Mouse (Mus musculus) ES-E14 (cell line): ENCODE measurements around the gene Mmd.

Experiments
- CHD2 ChIP-seq: IDR thresholded peaks from 2 replicates; pipeline ENCODE4 v1.6.1; 2014; ENCODE audit warnings: mild to moderate bottlenecking, low read depth, low read length, inconsistent platforms
- HCFC1 ChIP-seq: IDR thresholded peaks from 2 replicates; pipeline ENCODE4 v1.6.1; 2012; ENCODE audit warnings: low read length, inconsistent platforms, borderline replicate concordance; ENCODE audit not compliant: insufficient read depth
- MAFK ChIP-seq: IDR thresholded peaks from 2 replicates; pipeline ENCODE4 v1.6.1; 2014; ENCODE audit warnings: mild to moderate bottlenecking, low read depth, low read length, inconsistent platforms; ENCODE audit not compliant: insufficient read depth
- ZC3H11A ChIP-seq: IDR thresholded peaks from 2 replicates; pipeline ENCODE4 v1.6.1; 2012; ENCODE audit warnings: low read depth, mild to moderate bottlenecking, inconsistent platforms, low read length, borderline replicate concordance
- ZNF384 ChIP-seq: IDR thresholded peaks from 2 replicates; pipeline ENCODE4 v1.6.1; 2012; ENCODE audit warnings: low read depth, low read length, inconsistent platforms

- TF ChIP-seq HCFC1: no peak
- no peak for TF ChIP-seq CHD2
- TF ChIP-seq ZC3H11A: no peak
- no peak for TF ChIP-seq MAFK
- TF ChIP-seq ZNF384: no peak
Measured at GRCm38 (mm10) chr11:90241874-90242273, 7.4 kb upstream of the Mmd start.
